Mouse (Mus musculus): ENCODE measurements around the gene Ddah1.

- TF ChIP-seq CTCF (IDR thresholded peaks at IDR 0.05): no peak
- TF ChIP-seq POLR2A (IDR thresholded peaks at IDR 0.05; ENCODE audit: insufficient read depth, low read depth, low read length): no peak
- no peak for TF ChIP-seq EP300 (IDR thresholded peaks at IDR 0.05; ENCODE audit: insufficient read depth, low read depth, low read length)
Observed at GRCm38 (mm10) chr3:145894131-145894530, 135.7 kb downstream of the Ddah1 start.
